Mouse (Mus musculus) right cerebral cortex, postnatal 25 days (tissue): ENCODE results near the gene Maip1.

Source experiments
- DNase-seq: peaks from one replicate; pipeline ENCODE4 v3.0.0; 2022

Gene Maip1

DNA sequence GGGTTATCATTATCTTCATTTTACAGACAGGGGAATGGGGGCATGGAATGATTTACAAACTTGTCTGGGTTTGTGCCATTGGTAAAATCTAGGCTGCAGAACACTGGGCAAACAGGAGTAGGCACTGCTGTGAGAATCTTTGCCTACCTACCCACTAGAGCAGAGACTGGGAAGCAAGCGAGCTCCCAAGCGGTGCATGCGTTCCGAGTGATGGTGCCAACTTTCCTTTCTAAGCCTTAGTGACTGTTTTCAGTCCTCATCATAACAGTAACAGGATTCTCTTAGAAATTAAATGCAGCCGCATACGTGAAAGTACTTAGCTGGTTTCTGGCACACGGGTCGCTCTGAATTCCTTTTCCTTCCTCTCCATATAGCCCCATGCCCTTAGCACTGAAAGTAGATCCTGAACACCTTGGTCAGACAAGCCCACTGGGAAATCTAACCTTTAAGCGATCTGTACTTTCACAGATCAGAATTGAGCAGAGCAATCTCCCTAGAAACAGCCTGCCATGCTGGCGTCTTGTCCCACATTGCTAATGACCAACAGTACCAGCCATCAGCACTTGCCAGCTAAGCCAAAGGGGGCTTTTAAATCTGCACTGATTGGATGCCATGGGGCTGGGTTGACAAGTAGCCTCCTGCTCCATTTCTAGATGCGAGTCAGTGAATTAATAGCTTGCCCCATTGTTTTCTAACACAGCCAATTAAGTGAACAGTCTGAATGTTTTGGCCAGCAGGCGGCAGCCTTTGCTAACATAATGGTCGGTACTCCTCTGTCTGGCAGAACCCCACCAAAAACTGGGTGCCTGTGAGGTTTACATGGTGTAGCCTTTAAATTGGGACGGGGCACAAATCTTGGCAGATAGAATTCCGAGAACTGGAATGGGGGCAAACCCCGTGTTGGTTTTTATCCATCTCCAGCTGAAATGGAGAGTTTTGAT is 22.5 kb downstream of the Maip1 start:
- DNase-seq = peak; percentile 88

- DNase-seq = no peak
These were observed 23.8 kb downstream of the Maip1 start for GRCm38 (mm10) chr1:57429786-57430483.

- DNase-seq = no peak
These were observed 27.0 kb downstream of the Maip1 start for GRCm38 (mm10) chr1:57433141-57433540.

DNA sequence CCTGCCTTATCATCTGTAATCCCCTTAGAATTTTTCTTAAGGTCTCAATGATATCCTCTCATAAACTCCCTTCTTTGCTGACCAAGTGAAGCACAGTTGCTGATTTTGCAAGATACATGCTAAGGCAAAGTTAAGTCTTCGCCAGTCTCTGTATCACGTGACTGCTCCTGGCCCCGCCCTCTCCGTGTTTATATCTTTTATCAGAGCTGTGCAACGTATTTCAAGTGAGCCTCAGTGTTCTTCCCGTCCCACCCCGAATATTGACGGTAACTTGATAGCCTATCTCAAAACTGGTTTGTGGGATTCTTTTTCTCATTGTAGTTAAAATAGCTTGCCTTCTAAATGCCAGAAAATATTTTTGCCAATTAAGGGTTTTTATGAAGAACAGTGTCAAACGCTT is 30.3 kb downstream of the Maip1 start:
- no peak for DNase-seq

DNA sequence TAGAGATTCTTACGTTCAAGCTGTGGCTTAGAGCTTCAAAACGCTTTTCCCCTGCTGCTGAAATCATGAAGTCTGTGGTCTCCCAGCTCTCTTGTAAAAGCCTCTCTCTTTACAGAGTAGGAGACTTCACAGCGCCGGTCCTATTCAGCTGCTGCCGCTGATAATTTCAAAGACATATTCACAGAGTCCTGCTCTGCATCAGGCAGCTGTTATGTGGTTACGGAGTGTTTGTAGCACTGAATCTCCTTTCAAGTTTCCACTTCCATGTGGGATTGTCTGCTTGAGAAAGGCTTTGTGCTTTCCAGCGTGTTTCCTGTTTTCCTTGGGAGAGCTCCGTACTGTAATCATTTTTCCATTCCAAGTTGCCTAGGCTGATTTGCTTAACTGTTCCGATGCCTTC is 30.8 kb downstream of the Maip1 start:
- DNase-seq = no peak

GRCm38 (mm10) chr1:57439026-57439425 is 32.9 kb downstream of the Maip1 start:
- DNase-seq = no peak

DNA sequence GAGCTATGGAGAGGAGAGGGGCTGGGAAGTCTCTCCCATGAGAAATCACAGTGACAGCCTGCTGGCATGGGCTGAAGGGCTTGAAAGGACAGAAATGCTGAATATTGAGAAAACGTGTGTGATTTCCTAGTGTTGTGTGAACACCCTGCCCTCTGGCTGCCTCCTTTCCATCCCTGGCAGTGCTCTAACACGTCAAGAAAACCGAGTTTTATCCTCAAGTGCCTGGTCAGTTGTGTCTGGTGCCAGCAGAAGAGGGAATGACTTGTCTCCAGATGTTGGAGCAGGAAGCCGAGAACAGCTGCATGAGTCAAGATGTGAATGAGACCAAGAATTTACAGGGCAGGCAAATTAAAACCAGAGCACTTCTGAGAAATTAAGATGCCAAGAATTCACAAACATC is 34.6 kb downstream of the Maip1 start:
- no peak for DNase-seq

- DNase-seq = no peak
These were observed 39.6 kb downstream of the Maip1 start for GRCm38 (mm10) chr1:57445679-57446078.

DNA sequence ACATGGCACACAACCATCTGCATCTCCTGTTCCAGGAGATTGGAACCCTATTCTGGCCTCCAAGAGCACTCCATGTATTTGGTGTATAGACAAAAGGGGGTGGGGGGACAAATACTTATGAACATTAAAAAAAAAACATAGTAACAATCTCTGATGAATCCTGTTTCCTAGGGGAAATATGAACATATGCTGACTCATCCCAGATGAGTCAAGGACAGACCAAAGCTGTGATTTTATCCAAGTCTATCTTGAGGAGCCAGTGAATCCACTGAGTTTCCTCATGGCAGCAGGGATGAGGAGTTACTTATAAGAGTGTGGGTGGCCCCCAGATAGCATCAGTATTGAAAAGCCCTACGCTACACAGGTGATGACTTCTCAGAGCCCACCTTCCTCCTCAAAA is 44.1 kb downstream of the Maip1 start:
- DNase-seq = no peak

GRCm38 (mm10) chr1:57460305-57460940 is 54.3 kb downstream of the Maip1 start:
- DNase-seq = no peak
